Comparison of ENCODE assay signal across 9 mouse cellular contexts in the genomic region with DNA sequence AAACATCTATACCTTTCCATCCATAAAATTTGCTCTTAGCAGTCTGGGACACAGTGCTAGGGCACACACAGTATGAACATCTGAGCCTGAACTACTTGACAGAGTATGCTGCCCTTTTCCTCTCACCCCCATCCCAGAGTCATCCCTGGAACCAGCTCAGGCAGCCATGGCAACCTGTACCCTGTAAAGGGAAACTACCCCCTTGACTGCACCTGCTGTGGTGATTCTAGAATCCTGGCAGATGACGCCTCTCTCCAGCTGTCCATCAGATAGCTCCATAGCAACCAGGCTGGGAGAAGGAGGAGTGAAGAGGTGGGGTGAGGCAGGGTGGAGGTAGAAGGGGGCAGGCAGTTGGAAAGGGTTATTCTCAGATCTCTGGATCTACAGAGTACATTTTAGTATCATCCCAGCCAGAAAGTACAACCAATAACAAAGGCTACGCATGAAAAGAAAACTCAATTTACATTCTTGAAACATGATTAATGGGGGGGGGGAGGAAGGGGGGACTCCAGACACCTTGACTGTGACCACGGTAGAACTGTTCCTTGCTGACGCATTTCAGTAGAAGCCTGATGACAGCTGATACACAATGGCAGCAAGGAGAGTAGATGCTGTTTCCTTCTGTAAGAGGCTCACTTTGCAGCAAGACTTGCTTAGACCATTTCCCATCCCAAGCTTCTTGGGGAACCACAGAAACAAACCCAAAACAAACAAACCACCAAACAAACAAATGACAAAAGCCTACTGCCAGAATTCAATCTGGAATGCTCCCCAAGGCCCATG.
DNase-seq lines count a peak whose midpoint lies in the region; ATAC-seq and TF ChIP-seq lines count a peak whose summit lies in the region.
"Had no signal": no experiment of that assay in that cellular context is flagged by ENCODE, and none has a peak within 500 bp of the region (broad histone marks: within the 10 kb centered on the region; RNA-seq: fewer than 3 reads in every experiment).

No protein-coding gene starts in this region.

- H3K4me3 ChIP-seq in heart, embryonic 16.5 days (ENCODE audit: low read length), result no peak overlapping the region
- no peak overlapping the region for H3K4me3 ChIP-seq in embryonic facial prominence, embryonic 10.5 days
- H3K4me3 ChIP-seq in hindbrain, embryonic 14.5 days (replicated peaks; ENCODE audit: low read length), result no peak overlapping the region
- no peak overlapping the region for H3K4me3 ChIP-seq in myocyte
- H3K4me3 ChIP-seq in kidney, embryonic 16.5 days (ENCODE audit: low read length), result no peak overlapping the region
- no peak overlapping the region for H3K4me3 ChIP-seq in liver, embryonic 12.5 days

- DNase-seq in heart, postnatal 10 days, result no peak
- peak; percentile 18 for DNase-seq in embryonic facial prominence, embryonic 10.5 days (ENCODE audit: low spot score)
- DNase-seq in hindbrain, embryonic 14.5 days (ENCODE audit: low spot score), result peak; percentile 39
- no peak for DNase-seq in urinary bladder, postnatal 14 days (ENCODE audit: low spot score)
- DNase-seq: cerebellum, adult 8-10 months had no signal

- no peak overlapping the region for H3K4me2 ChIP-seq in heart, embryonic 16.5 days (ENCODE audit: low read depth, low read length)
- no peak overlapping the region for H3K4me2 ChIP-seq in hindbrain, embryonic 14.5 days (replicated peaks)
- H3K4me2 ChIP-seq in myocyte (ENCODE audit: low read depth), result peak overlapping the region; percentile 27
- H3K4me2 ChIP-seq in kidney, embryonic 16.5 days (replicated peaks; ENCODE audit: low read depth, low read length), result no peak overlapping the region
- H3K4me2 ChIP-seq in liver, embryonic 12.5 days, result no peak overlapping the region

- H3K9me3 ChIP-seq in heart, embryonic 16.5 days (replicated peaks; ENCODE audit: control insufficient read depth, low read length), result no peaks in the 10 kb centered on the region
- H3K9me3 ChIP-seq in embryonic facial prominence, embryonic 10.5 days, result no peaks in the 10 kb centered on the region
- no peaks in the 10 kb centered on the region for H3K9me3 ChIP-seq in hindbrain, embryonic 14.5 days (ENCODE audit: control insufficient read depth, low read length)
- H3K9me3 ChIP-seq in kidney, embryonic 16.5 days (ENCODE audit: low read length), result no peaks in the 10 kb centered on the region
- H3K9me3 ChIP-seq in liver, embryonic 12.5 days (replicated peaks), result no peaks in the 10 kb centered on the region

- peak; percentile 16; the same call in 1 of the 2 replicates for ATAC-seq in heart, embryonic 16.5 days (replicated peaks; ENCODE audit: extremely low read depth, insufficient read depth, low FRiP score)
- peak; percentile 55; the same call in 1 of the 2 replicates for ATAC-seq in hindbrain, embryonic 14.5 days (ENCODE audit: low FRiP score)
- no peak for ATAC-seq in kidney, embryonic 16.5 days (ENCODE audit: low FRiP score, low TSS enrichment)
- no peak for ATAC-seq in liver, embryonic 12.5 days

- H3K9ac ChIP-seq in heart, embryonic 16.5 days (ENCODE audit: low read length), result no peak overlapping the region
- H3K9ac ChIP-seq in hindbrain, embryonic 14.5 days, result no peak overlapping the region
- no peak overlapping the region for H3K9ac ChIP-seq in kidney, embryonic 16.5 days (replicated peaks; ENCODE audit: low read length)
- H3K9ac ChIP-seq in liver, embryonic 12.5 days, result no peak overlapping the region

- no peaks in the 10 kb centered on the region for H3K27me3 ChIP-seq in heart, embryonic 16.5 days (ENCODE audit: control insufficient read depth, insufficient read depth, low read length)
- H3K27me3 ChIP-seq in embryonic facial prominence, embryonic 10.5 days (replicated peaks; ENCODE audit: low read depth, poor library complexity, severe bottlenecking), result no peaks in the 10 kb centered on the region
- H3K27me3 ChIP-seq in hindbrain, embryonic 14.5 days (ENCODE audit: control insufficient read depth, insufficient read depth, low read length), result no peaks in the 10 kb centered on the region
- no peaks in the 10 kb centered on the region for H3K27me3 ChIP-seq in myocyte (ENCODE audit: control insufficient read depth, insufficient read depth, insufficient read length)
- no peaks in the 10 kb centered on the region for H3K27me3 ChIP-seq in kidney, embryonic 16.5 days (ENCODE audit: insufficient read depth, low read length)
- H3K27me3 ChIP-seq in liver, embryonic 12.5 days (replicated peaks), result no peaks in the 10 kb centered on the region

- 42% methylated on average over 4 of the region's 4 CpGs for WGBS in heart, embryonic 16.5 days
- 61% methylated on average over 4 of the region's 4 CpGs for WGBS in embryonic facial prominence, embryonic 10.5 days
- 38% methylated on average over 4 of the region's 4 CpGs for WGBS in hindbrain, embryonic 14.5 days
- WGBS in kidney, embryonic 16.5 days, result 31% methylated on average over 4 of the region's 4 CpGs
- 43% methylated on average over 4 of the region's 4 CpGs for WGBS in liver, embryonic 12.5 days (ENCODE audit: insufficient replicate concordance)

- no peaks in the 10 kb centered on the region for H3K36me3 ChIP-seq in heart, embryonic 16.5 days (ENCODE audit: control insufficient read depth, insufficient read depth)
- no peaks in the 10 kb centered on the region for H3K36me3 ChIP-seq in embryonic facial prominence, embryonic 10.5 days (replicated peaks)
- no peaks in the 10 kb centered on the region for H3K36me3 ChIP-seq in hindbrain, embryonic 14.5 days (replicated peaks; ENCODE audit: control insufficient read depth, insufficient read depth)
- H3K36me3 ChIP-seq in myocyte (ENCODE audit: control insufficient read depth, insufficient read depth), result no peaks in the 10 kb centered on the region
- no peaks in the 10 kb centered on the region for H3K36me3 ChIP-seq in kidney, embryonic 16.5 days (ENCODE audit: insufficient read depth, low read length)
- H3K36me3 ChIP-seq in liver, embryonic 12.5 days, result no peaks in the 10 kb centered on the region

- no peak for TF ChIP-seq POLR2A in myocyte (IDR thresholded peaks at IDR 0.05; ENCODE audit: insufficient read length, low read depth)

- no peak overlapping the region for H3ac ChIP-seq in myocyte (ENCODE audit: control insufficient read depth, insufficient read length)

- no peak overlapping the region for H3K27ac ChIP-seq in heart, embryonic 16.5 days (ENCODE audit: low read length)
- H3K27ac ChIP-seq in embryonic facial prominence, embryonic 10.5 days (replicated peaks), result no peak overlapping the region
- no peak overlapping the region for H3K27ac ChIP-seq in hindbrain, embryonic 14.5 days
- no peak overlapping the region for H3K27ac ChIP-seq in kidney, embryonic 16.5 days (ENCODE audit: low read length)
- H3K27ac ChIP-seq in liver, embryonic 12.5 days, result no peak overlapping the region

- intact Hi-C loops in heart, postnatal 10 days (cut with DNase I), result no loop called here

- H3K4me1 ChIP-seq in heart, embryonic 16.5 days (ENCODE audit: control insufficient read depth, insufficient read depth, low read length), result peaks cover 15% of the 10 kb centered on the region
- H3K4me1 ChIP-seq in embryonic facial prominence, embryonic 10.5 days, result peaks cover 4% of the 10 kb centered on the region; the same call in 1 of the 2 replicates
- H3K4me1 ChIP-seq in hindbrain, embryonic 14.5 days (replicated peaks; ENCODE audit: control insufficient read depth, insufficient read depth, low read length), result no peaks in the 10 kb centered on the region; the same call in 1 of the 2 replicates
- H3K4me1 ChIP-seq in kidney, embryonic 16.5 days (ENCODE audit: insufficient read depth, low read length), result no peaks in the 10 kb centered on the region
- peaks cover 12% of the 10 kb centered on the region; the same call in 1 of the 2 replicates for H3K4me1 ChIP-seq in liver, embryonic 12.5 days

- H3K79me2 ChIP-seq in myocyte (ENCODE audit: control insufficient read depth, insufficient read depth), result no peaks in the 10 kb centered on the region

TF ChIP-seq in myocyte, 11 proteins besides CTCF, POLR2A, EP300 and RAD21:
- peak; percentile 23 for TF ChIP-seq SRF (IDR thresholded peaks at IDR 0.05; ENCODE audit: control insufficient read depth, insufficient read length, low read depth)
- TF ChIP-seq MYOD1 (IDR thresholded peaks at IDR 0.05; ENCODE audit: control insufficient read depth in 1 of 3, insufficient read length in 2 of 3, low read depth in 2 of 3), result peak; percentile 91 to 99 (median 96)
- peak; percentile 59 to 92 (median 73) for TF ChIP-seq MYOG (IDR thresholded peaks at IDR 0.05; ENCODE audit: control insufficient read depth in 1 of 3, insufficient read depth in 1 of 3, insufficient read length in 2 of 3, low read depth in 2 of 3)
- no peak for TF ChIP-seq MAX (IDR thresholded peaks at IDR 0.05; ENCODE audit: low read depth)
- TF ChIP-seq TCF12 (IDR thresholded peaks at IDR 0.05; ENCODE audit: insufficient read depth, poor library complexity, severe bottlenecking), result peak; percentile 59
- peak; percentile 19 for TF ChIP-seq TCF3 (IDR thresholded peaks at IDR 0.05; ENCODE audit: insufficient read length, low read depth)

Comparison
In these comparisons a context has a peak if more than half of its experiments do, and no peak if none do; other contexts are left out.
1. ATAC-seq: peak in heart, embryonic 16.5 days (single experiment) and hindbrain, embryonic 14.5 days (single experiment); none in kidney, embryonic 16.5 days (single experiment) and liver, embryonic 12.5 days (single experiment).
2. DNase-seq: peak in embryonic facial prominence, embryonic 10.5 days (single experiment) and hindbrain, embryonic 14.5 days (single experiment); none in heart, postnatal 10 days (0 of 2) and urinary bladder, postnatal 14 days (single experiment).